Mouse (Mus musculus) olfactory bulb, adult 2 months (tissue): ENCODE measurements at regions not wholly inside any gene's neighbourhood (a gene's known extent, or its start where the extent isn't known, plus 50 kb on each side); places are given as distances from the start of the nearest gene placed in this dataset.

ENCODE experiments used
- CTCF ChIP-seq: fragments of 200-500 bp; IDR thresholded peaks from 2 replicates; pipeline ENCODE4 v1.5.1; 2012; ENCODE audit warnings: low read depth, mild to moderate bottlenecking, low read length, moderate library complexity; ENCODE audit not compliant: insufficient read depth
- POLR2A ChIP-seq: fragments of 200-500 bp; IDR thresholded peaks from 2 replicates; pipeline ENCODE4 v1.6.1; 2012; ENCODE audit warnings: mild to moderate bottlenecking, low read depth, low read length, moderate library complexity; ENCODE audit not compliant: insufficient read depth

DNA sequence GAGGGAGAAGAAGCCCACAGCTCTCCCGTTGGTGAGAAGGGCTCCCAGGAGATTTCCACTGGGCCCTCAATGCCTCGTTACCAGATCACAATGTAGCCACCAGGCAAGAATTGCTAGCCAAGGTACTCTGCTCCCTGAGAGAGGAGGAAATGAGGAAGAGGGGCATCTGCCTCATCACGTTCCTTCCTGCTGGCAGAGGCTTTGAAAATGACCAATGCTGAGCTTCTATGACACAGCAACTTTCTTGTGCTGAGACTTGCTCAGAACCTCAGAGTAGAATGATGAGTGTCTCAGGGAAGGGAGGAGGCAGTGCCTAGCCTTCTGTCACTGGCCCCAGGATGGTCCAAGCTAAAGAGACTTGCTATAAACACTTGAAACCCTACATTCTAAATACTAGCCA, 78.7 kb upstream of the Hsd17b12 start:
- no peak for TF ChIP-seq POLR2A
- TF ChIP-seq CTCF, result no peak
